Mouse (Mus musculus): ENCODE data around the gene Cxcl16. TPM values are rescaled to one million over a fixed set of nuclear protein-coding genes. Genes with fewer than 3 reads are reported as not detected.

Gene Cxcl16
- polyA plus RNA-seq, 1 experiment from 2014 or later, result 3.7 TPM

DNA sequence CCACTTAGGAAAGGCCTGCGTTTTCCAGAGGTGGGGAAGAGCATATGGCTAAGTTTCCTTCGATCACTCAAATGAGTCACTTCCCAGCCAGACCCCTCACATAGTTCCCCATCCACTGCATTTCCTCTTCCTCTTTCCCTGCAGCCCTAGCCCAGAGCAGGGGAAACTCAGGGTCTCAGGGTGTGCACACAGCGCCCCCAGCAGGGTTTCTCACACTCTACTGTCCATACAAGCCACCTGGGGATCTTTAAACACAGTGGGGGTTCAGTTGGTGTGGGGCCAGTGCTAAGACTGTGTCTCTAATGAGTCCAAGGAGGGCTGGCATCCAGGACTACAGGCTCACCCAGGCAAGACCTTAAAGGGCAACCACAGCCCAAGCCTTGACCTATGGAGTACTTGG lies 13.0 kb downstream of the Cxcl16 start:
- Histone ChIP-seq H3K9me3 (no peaks in the 10 kb centered on the region), H3K4me1 (peaks cover 11% of the 10 kb centered on the region), H3K27ac (no peak overlapping the region), H3K27me3 (ENCODE audit: insufficient read depth, poor library complexity, severe bottlenecking) (no peaks in the 10 kb centered on the region), H3K4me3 (no peak overlapping the region), H3K36me3 (no peaks in the 10 kb centered on the region)
- 30% methylated on average over 3 of the region's 3 CpGs for WGBS
- DNase-seq (ENCODE audit: low spot score), result no peak

- no peaks in the 10 kb centered on the region for H3K27me3 ChIP-seq (ENCODE audit: insufficient read depth, poor library complexity, severe bottlenecking)
- H3K36me3 ChIP-seq, result peaks cover 15% of the 10 kb centered on the region
- no peaks in the 10 kb centered on the region for H3K9me3 ChIP-seq
- WGBS, result 74% methylated on average over 6 of the region's 6 CpGs
- H3K4me3 ChIP-seq, result no peak overlapping the region
- peaks cover 5% of the 10 kb centered on the region; the same call in 1 of the 2 replicates for H3K4me1 ChIP-seq
- no peak for DNase-seq (ENCODE audit: low spot score)
- H3K27ac ChIP-seq, result no peak overlapping the region
Measured at GRCm38 (mm10) chr11:70444667-70445066, 15.1 kb downstream of the Cxcl16 start.

DNA sequence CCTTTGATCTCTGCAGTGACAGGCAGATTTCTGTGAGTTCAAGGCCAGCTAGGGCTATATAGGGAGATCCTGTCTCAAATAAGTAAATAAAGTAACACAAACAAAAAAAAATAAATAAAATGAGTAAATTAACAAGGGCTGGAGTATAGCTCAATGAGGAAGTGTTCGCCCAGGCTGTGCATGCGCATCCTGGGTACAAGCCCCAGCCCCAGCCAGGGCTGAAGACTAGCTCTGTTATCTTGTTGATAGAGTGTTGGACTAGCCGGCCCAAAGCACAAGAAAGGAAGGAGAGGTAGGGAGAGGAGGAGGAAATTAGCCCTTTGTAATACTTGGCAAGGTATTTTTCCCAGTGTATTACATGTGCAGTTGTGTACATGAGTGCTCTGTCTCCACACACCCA lies 15.8 kb downstream of the Cxcl16 start:
- Histone ChIP-seq H3K4me1 (peaks cover 5% of the 10 kb centered on the region; the same call in 1 of the 2 replicates), H3K36me3 (peaks cover 22% of the 10 kb centered on the region), H3K4me3 (no peak overlapping the region), H3K9me3 (no peaks in the 10 kb centered on the region), H3K27me3 (ENCODE audit: insufficient read depth, poor library complexity, severe bottlenecking) (no peaks in the 10 kb centered on the region), H3K27ac (no peak overlapping the region)
- DNase-seq (ENCODE audit: low spot score), result no peak
- 73% methylated on average over 3 of the region's 3 CpGs for WGBS

DNA sequence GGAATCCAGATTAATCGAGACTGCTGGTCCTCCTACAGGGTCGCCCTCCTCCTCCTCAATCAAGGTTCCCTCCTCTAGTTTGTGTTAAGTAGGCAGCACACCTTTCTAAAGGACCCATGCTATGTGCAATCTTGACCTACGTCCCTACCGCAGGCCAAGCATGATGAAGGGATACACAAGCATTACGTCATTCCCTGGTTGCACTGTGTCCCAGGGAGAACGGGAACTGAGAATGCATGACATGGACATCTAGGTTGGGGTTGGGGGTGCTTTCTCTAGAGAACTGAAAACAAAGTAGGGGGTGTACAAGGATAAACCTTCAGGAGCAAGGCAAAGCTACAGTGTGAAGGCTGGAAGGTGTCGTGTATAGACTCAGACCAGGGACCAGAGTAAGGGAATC lies 17.9 kb downstream of the Cxcl16 start:
- H3K9me3 ChIP-seq, result no peaks in the 10 kb centered on the region
- peaks cover 41% of the 10 kb centered on the region for H3K36me3 ChIP-seq
- DNase-seq (ENCODE audit: low spot score), result no peak
- WGBS, result 85% methylated on average over 7 of the region's 7 CpGs
- no peak overlapping the region for H3K4me3 ChIP-seq
- H3K27me3 ChIP-seq (ENCODE audit: insufficient read depth, poor library complexity, severe bottlenecking), result no peaks in the 10 kb centered on the region
- no peak overlapping the region for H3K27ac ChIP-seq
- peaks cover 5% of the 10 kb centered on the region; the same call in 1 of the 2 replicates for H3K4me1 ChIP-seq

- Histone ChIP-seq H3K9me3 (no peaks in the 10 kb centered on the region), H3K27me3 (ENCODE audit: insufficient read depth, poor library complexity, severe bottlenecking) (no peaks in the 10 kb centered on the region), H3K36me3 (peaks cover 51% of the 10 kb centered on the region), H3K27ac (no peak overlapping the region), H3K4me3 (no peak overlapping the region), H3K4me1 (no peaks in the 10 kb centered on the region)
- 94% methylated on average over 4 of the region's 4 CpGs for WGBS
- DNase-seq (ENCODE audit: low spot score), result no peak
Measured at GRCm38 (mm10) chr11:70440637-70441036, 19.1 kb downstream of the Cxcl16 start.

DNA sequence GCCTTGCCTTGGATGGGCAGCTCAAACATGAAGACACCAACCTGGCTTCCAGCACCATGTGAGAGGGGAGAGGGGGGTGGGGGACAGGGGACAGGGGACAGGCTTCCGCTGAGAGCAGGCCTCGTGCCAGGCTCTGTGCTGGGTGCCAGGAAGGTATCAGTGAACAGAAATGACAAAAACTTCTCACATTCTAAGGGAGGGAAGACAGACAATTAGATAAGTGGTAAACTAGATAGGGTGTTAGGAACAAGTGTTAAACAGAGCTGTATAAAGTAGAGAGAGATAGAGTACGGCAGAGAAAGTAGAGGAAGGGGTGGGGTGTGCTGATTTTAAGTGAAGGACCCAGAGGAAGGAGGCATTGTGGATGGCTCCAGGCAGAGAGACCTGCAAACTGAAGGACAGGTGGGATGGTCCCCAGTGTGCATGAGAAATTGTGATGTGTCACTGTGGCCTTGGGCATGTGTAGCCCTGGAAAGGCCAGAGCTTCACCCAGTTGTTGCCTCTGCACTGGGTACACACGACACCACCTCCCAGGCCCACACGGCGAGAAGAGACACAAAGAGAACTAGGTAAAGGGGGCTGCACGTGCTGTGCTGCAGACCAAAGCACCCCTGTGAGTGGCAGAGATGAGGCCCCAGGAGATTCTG lies 20.9 kb downstream of the Cxcl16 start:
- H3K27me3 ChIP-seq (ENCODE audit: insufficient read depth, poor library complexity, severe bottlenecking), result peaks cover 7% of the 10 kb centered on the region; the same call in 1 of the 2 replicates
- H3K36me3 ChIP-seq, result peaks cover 51% of the 10 kb centered on the region
- peaks cover 6% of the 10 kb centered on the region; the same call in 1 of the 2 replicates for H3K4me1 ChIP-seq
- no peak for DNase-seq (ENCODE audit: low spot score)
- H3K4me3 ChIP-seq, result no peak overlapping the region
- H3K9me3 ChIP-seq, result no peaks in the 10 kb centered on the region
- 77% methylated on average over 7 of the region's 7 CpGs for WGBS
- H3K27ac ChIP-seq, result no peak overlapping the region

GRCm38 (mm10) chr11:70437426-70437825 lies 22.4 kb downstream of the Cxcl16 start:
- no peak for DNase-seq (ENCODE audit: low spot score)
- Histone ChIP-seq H3K4me1 (peaks cover 16% of the 10 kb centered on the region), H3K4me3 (no peak overlapping the region), H3K27me3 (ENCODE audit: insufficient read depth, poor library complexity, severe bottlenecking) (peaks cover 10% of the 10 kb centered on the region; the same call in 1 of the 2 replicates), H3K27ac (no peak overlapping the region), H3K9me3 (no peaks in the 10 kb centered on the region), H3K36me3 (peaks cover 51% of the 10 kb centered on the region)
- 69% methylated on average over 6 of the region's 6 CpGs for WGBS

DNA sequence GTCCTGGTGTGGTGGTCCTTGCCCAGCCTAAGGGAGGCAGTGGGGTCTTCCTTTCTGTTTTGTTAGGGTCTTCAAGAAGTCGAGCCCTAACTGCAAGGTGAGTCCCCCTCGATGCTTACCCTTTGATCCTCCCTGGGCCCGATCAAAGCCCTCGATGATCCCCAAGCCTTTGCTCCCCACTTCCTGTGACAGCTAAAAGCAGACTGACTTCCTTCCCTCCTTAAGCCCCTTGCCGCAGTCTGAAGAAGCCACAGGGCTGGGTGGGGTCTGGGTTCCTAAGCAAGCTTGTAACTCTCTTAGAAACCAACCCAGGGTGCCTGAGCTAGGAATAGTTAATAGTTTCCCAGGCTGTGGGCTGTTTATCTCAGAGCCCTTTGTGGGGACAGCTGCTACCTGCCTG lies 24.3 kb downstream of the Cxcl16 start:
- peaks cover 10% of the 10 kb centered on the region; the same call in 1 of the 2 replicates for H3K27me3 ChIP-seq (ENCODE audit: insufficient read depth, poor library complexity, severe bottlenecking)
- no peak overlapping the region for H3K27ac ChIP-seq
- peaks cover 45% of the 10 kb centered on the region for H3K36me3 ChIP-seq
- WGBS, result 56% methylated on average over 5 of the region's 5 CpGs
- H3K9me3 ChIP-seq, result no peaks in the 10 kb centered on the region
- H3K4me1 ChIP-seq, result peaks cover 20% of the 10 kb centered on the region
- peak overlapping the region; percentile 12; the same call in 1 of the 2 replicates for H3K4me3 ChIP-seq
- DNase-seq (ENCODE audit: low spot score), result no peak

GRCm38 (mm10) chr11:70433951-70434350 lies 25.8 kb downstream of the Cxcl16 start:
- H3K9me3 ChIP-seq, result no peaks in the 10 kb centered on the region
- peaks cover 20% of the 10 kb centered on the region for H3K4me1 ChIP-seq
- peaks cover 10% of the 10 kb centered on the region; the same call in 1 of the 2 replicates for H3K27me3 ChIP-seq (ENCODE audit: insufficient read depth, poor library complexity, severe bottlenecking)
- DNase-seq (ENCODE audit: low spot score), result no peak
- peaks cover 30% of the 10 kb centered on the region for H3K36me3 ChIP-seq
- peak overlapping the region; percentile 80 for H3K4me3 ChIP-seq
- WGBS, result 93% methylated on average over 3 of the region's 3 CpGs
- no peak overlapping the region for H3K27ac ChIP-seq

DNA sequence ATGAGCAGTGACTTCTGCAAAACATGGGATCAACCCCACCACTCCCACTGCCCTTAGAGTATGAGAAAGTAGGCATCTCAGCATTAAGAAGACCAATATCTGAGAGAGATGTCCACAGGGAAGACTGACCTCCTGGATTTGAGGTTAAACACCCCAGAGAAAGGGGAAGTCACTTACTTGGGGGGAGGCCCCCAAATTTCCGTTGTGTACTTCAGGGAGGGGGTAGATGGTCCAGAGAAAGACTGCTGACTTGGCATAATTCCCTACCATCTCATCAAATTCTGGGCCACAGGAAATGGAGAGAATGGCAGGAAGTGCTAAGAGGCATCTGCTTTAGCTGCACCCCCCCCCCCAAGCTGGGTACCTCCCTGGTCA lies 26.2 kb downstream of the Cxcl16 start:
- H3K4me1 ChIP-seq, result peaks cover 20% of the 10 kb centered on the region
- no peaks in the 10 kb centered on the region for H3K9me3 ChIP-seq
- H3K27ac ChIP-seq, result no peak overlapping the region
- 57% methylated on average over 1 of the region's 1 CpGs for WGBS
- peaks cover 26% of the 10 kb centered on the region for H3K36me3 ChIP-seq
- H3K27me3 ChIP-seq (ENCODE audit: insufficient read depth, poor library complexity, severe bottlenecking), result peaks cover 10% of the 10 kb centered on the region; the same call in 1 of the 2 replicates
- H3K4me3 ChIP-seq, result peak overlapping the region; percentile 80
- no peak for DNase-seq (ENCODE audit: low spot score)

DNA sequence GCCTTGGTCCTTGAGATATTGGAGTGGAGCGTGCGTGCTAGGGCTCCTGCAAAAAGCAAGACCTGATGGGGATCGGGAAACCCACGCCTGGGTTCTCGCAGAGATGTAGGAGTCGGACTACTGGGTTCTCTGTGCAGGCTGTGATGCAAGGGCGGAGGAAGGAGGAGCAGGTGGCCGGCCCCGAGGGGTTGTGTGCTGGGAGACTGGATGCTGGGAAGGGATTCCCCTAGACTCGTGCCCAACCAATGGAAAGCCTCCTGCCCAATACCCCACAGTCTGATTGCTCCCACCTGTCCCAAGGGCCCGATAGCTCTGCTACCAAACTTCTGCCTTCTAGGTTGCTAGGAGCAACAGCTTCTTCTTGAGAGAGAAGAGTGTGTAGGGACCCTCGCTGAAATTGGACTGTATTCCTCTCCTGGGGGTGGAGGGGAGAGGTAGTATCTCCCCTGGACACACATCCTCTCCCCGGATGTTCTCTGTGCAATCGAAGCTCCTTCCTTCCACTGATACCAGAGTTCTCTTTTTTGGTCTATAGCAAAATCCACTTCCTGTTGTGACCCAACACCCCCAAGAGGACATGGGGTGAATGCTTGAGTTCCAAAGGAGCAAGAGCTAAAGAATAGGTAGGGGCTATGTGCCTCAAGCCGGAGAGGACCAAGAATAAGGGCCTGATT lies 26.8 kb downstream of the Cxcl16 start:
- 9% methylated on average over 15 of the region's 15 CpGs for WGBS
- DNase-seq (ENCODE audit: low spot score), result peak; percentile 81
- H3K9me3 ChIP-seq, result no peaks in the 10 kb centered on the region

DNA sequence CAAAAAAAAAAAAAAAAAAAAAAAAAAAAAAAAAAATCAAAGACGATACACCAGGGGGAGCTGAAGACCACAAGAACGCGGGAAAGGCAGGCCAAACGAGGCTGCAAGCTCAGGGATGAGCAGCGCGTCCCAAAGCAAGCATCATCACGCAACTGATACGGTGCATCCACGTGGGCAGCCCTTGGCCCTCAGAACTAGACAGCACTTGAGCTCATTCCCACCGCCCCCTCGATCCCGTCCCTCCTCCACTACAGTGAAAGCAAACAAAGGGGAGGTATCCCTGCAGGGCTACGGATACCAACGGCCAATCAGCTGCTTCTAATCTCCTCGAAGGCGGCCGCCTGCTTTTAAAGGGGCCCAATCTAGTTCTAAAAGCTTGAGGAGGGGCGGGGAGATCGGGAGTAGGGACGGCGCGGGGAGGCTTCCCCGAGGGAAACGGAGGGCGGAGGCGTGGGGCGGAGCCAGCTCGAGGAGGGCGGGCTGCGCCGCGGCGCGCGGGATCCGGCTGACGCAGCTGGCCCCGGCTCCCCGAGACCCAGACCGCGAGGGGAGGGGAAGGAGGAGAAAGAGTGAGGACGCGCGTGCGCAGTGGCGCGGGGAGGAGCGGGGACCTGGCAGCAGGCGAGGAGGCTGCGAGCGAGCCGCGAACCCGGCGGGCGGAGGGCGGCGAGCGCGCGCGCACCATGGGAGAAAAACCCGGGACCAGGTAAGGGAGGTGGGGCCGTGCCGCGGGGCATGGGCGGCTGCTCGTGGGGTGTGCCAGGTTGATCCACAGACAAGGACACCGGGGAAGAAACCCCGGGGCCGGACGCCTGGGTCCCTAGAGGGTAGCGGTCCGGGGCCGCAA lies 27.5 kb downstream of the Cxcl16 start, which contains the start of gene Arrb2:
TSS of gene Arrb2 (plus strand) at position 588 of the 847 bp plus-strand sequence.
- under 1% methylated on average over 74 of the region's 75 CpGs for WGBS
- Histone ChIP-seq H3K27ac (peak within 1 kb of the TSS; percentile 91), H3K36me3 (peaks cover 14% of the 10 kb centered on the region), H3K4me3 (peak within 1 kb of the TSS; percentile 80), H3K4me1 (peaks cover 20% of the 10 kb centered on the region), H3K27me3 (ENCODE audit: insufficient read depth, poor library complexity, severe bottlenecking) (peaks cover 10% of the 10 kb centered on the region; the same call in 1 of the 2 replicates), H3K9me3 (no peaks in the 10 kb centered on the region)
- DNase-seq (ENCODE audit: low spot score), result peak; percentile 98

More for the DNA sequence above, 26.8 kb downstream of the Cxcl16 start:
- H3K4me3 ChIP-seq, result peak overlapping the region; percentile 80
- H3K27ac ChIP-seq, result peak overlapping the region; percentile 91
- H3K4me1 ChIP-seq, result peaks cover 20% of the 10 kb centered on the region
- H3K27me3 ChIP-seq (ENCODE audit: insufficient read depth, poor library complexity, severe bottlenecking), result peaks cover 10% of the 10 kb centered on the region; the same call in 1 of the 2 replicates
- H3K36me3 ChIP-seq, result peaks cover 20% of the 10 kb centered on the region

Data from heart, embryonic 10.5 days (tissue).